12 mouse cellular contexts compared by ENCODE assay signal in genomic region chr2:139609231-139609630, GRCm38 (mm10).
DNase-seq lines count a peak whose midpoint lies in the region; ATAC-seq lines count a peak whose summit lies in the region.
"Had no signal": no experiment of that assay in that cellular context is flagged by ENCODE, and none has a peak within 500 bp of the region (broad histone marks: within the 10 kb centered on the region; RNA-seq: fewer than 3 reads in every experiment).

No protein-coding gene starts in this region.

- no peak overlapping the region for H3K9ac ChIP-seq in heart, embryonic 12.5 days
- H3K9ac ChIP-seq in forebrain, embryonic 11.5 days (ENCODE audit: low read length), result no peak overlapping the region
- H3K9ac ChIP-seq in hindbrain, embryonic 15.5 days, result no peak overlapping the region
- H3K9ac ChIP-seq in midbrain, embryonic 14.5 days (replicated peaks; ENCODE audit: low read length), result no peak overlapping the region
- H3K9ac ChIP-seq: liver, embryonic 14.5 days had no signal

- H3K27me3 ChIP-seq in heart, embryonic 12.5 days (replicated peaks), result 0 out of 2 replicates have a peak, but pooled peaks cover 3% of the 10 kb centered on the region
- no peaks in the 10 kb centered on the region; the same call in none of the 2 replicates for H3K27me3 ChIP-seq in forebrain, embryonic 11.5 days (ENCODE audit: control insufficient read depth, insufficient read depth, low read length)
- H3K27me3 ChIP-seq in hindbrain, embryonic 15.5 days, result 0 out of 2 replicates have a peak, but pooled peaks cover 2% of the 10 kb centered on the region
- H3K27me3 ChIP-seq in midbrain, embryonic 14.5 days (ENCODE audit: control insufficient read depth, insufficient read depth, low read length), result no peaks in the 10 kb centered on the region

- no peak for DNase-seq in heart, adult 18-20 months
- DNase-seq in forebrain, embryonic 11.5 days (ENCODE audit: low spot score), result no peak
- DNase-seq in midbrain, embryonic 14.5 days, result no peak
- no peak for DNase-seq in cerebellum, postnatal 36 days
- no peak for DNase-seq in cerebellum, adult 9-10 months
- DNase-seq: cerebellum, adult 2 months; gastrocnemius, adult 2 months; heart, postnatal 10 days had no signal

- ATAC-seq in heart, embryonic 12.5 days (ENCODE audit: insufficient number of reproducible peaks, low FRiP score), result no peak
- ATAC-seq in forebrain, embryonic 11.5 days (replicated peaks; ENCODE audit: low FRiP score), result no peak
- ATAC-seq in hindbrain, embryonic 15.5 days (ENCODE audit: low FRiP score, low read depth), result no peak
- no peak for ATAC-seq in midbrain, embryonic 14.5 days (ENCODE audit: low FRiP score, low TSS enrichment)
- ATAC-seq in granulocyte monocyte progenitor cell, adult 5-6 weeks (replicated peaks; ENCODE audit: poor library complexity, severe bottlenecking), result no peak

- H3K27ac ChIP-seq in heart, embryonic 12.5 days (ENCODE audit: poor library complexity, severe bottlenecking), result no peak overlapping the region
- no peak overlapping the region for H3K27ac ChIP-seq in forebrain, embryonic 11.5 days (ENCODE audit: low read depth, low read length)
- no peak overlapping the region for H3K27ac ChIP-seq in hindbrain, embryonic 15.5 days (replicated peaks)
- H3K27ac ChIP-seq in midbrain, embryonic 14.5 days (replicated peaks; ENCODE audit: low read depth, low read length), result no peak overlapping the region
- H3K27ac ChIP-seq: gastrocnemius, adult 2 months; liver, embryonic 14.5 days had no signal

- H3K4me3 ChIP-seq in heart, embryonic 12.5 days, result no peak overlapping the region
- H3K4me3 ChIP-seq in forebrain, embryonic 11.5 days (ENCODE audit: low read depth, low read length), result no peak overlapping the region
- no peak overlapping the region for H3K4me3 ChIP-seq in hindbrain, embryonic 15.5 days
- no peak overlapping the region for H3K4me3 ChIP-seq in midbrain, embryonic 14.5 days (replicated peaks; ENCODE audit: low read depth, low read length)
- H3K4me3 ChIP-seq: gastrocnemius, adult 2 months had no signal

- H3K36me3 ChIP-seq in heart, embryonic 12.5 days, result no peaks in the 10 kb centered on the region
- no peaks in the 10 kb centered on the region for H3K36me3 ChIP-seq in forebrain, embryonic 11.5 days (ENCODE audit: control insufficient read depth, insufficient read depth, low read length)
- H3K36me3 ChIP-seq in hindbrain, embryonic 15.5 days, result no peaks in the 10 kb centered on the region
- H3K36me3 ChIP-seq in midbrain, embryonic 14.5 days (ENCODE audit: control insufficient read depth, insufficient read depth, low read length), result no peaks in the 10 kb centered on the region

- H3K9me3 ChIP-seq in heart, embryonic 12.5 days (replicated peaks), result no peaks in the 10 kb centered on the region
- H3K9me3 ChIP-seq in forebrain, embryonic 11.5 days (ENCODE audit: control insufficient read depth, low read length), result no peaks in the 10 kb centered on the region
- H3K9me3 ChIP-seq in hindbrain, embryonic 15.5 days, result no peaks in the 10 kb centered on the region
- no peaks in the 10 kb centered on the region for H3K9me3 ChIP-seq in midbrain, embryonic 14.5 days (ENCODE audit: control insufficient read depth, low read length)

- WGBS in heart, embryonic 12.5 days, result 60% methylated on average over 7 of the region's 7 CpGs
- 9% methylated on average over 7 of the region's 7 CpGs for WGBS in forebrain, embryonic 11.5 days
- WGBS in hindbrain, embryonic 15.5 days, result 17% methylated on average over 7 of the region's 7 CpGs
- 17% methylated on average over 7 of the region's 7 CpGs for WGBS in midbrain, embryonic 14.5 days

- 0 out of 2 replicates have a peak overlapping the region, but pooled peaks have one; percentile 17 for H3K4me2 ChIP-seq in heart, embryonic 12.5 days
- H3K4me2 ChIP-seq in forebrain, embryonic 11.5 days (ENCODE audit: low read depth, low read length, severe bottlenecking), result peak overlapping the region; percentile 41; the same call in 1 of the 2 replicates
- peak overlapping the region; percentile 38 for H3K4me2 ChIP-seq in hindbrain, embryonic 15.5 days
- peak overlapping the region; percentile 36 for H3K4me2 ChIP-seq in midbrain, embryonic 14.5 days (ENCODE audit: low read length)

- H3K4me1 ChIP-seq in heart, embryonic 12.5 days (replicated peaks), result 0 out of 2 replicates have a peak, but pooled peaks cover 8% of the 10 kb centered on the region
- peaks cover 12% of the 10 kb centered on the region for H3K4me1 ChIP-seq in forebrain, embryonic 11.5 days (replicated peaks; ENCODE audit: control insufficient read depth, insufficient read depth, low read length)
- peaks cover 21% of the 10 kb centered on the region for H3K4me1 ChIP-seq in hindbrain, embryonic 15.5 days (replicated peaks)
- H3K4me1 ChIP-seq in midbrain, embryonic 14.5 days (ENCODE audit: control insufficient read depth, insufficient read depth, low read length), result peaks cover 18% of the 10 kb centered on the region
